Mouse (Mus musculus) small intestine, adult 2 months (tissue): ENCODE measurements at regions not wholly inside any gene's neighbourhood (a gene's known extent, or its start where the extent isn't known, plus 50 kb on each side); places are given as distances from the start of the nearest gene placed in this dataset.

Experiments used
- CTCF ChIP-seq: fragments of 200-500 bp; IDR thresholded peaks from 2 replicates; pipeline ENCODE4 v1.5.1; 2012; ENCODE audit warnings: low read depth, mild to moderate bottlenecking, control low read depth, inconsistent platforms, low read length, moderate library complexity, mixed read lengths; ENCODE audit not compliant: insufficient replicate concordance, insufficient read length; ENCODE audit errors: extremely low read depth
- POLR2A ChIP-seq: fragments of 200-500 bp; IDR thresholded peaks from 2 replicates; pipeline ENCODE4 v1.6.1; 2012; ENCODE audit warnings: low read depth, mild to moderate bottlenecking, control low read depth, inconsistent platforms, low read length, moderate library complexity

DNA sequence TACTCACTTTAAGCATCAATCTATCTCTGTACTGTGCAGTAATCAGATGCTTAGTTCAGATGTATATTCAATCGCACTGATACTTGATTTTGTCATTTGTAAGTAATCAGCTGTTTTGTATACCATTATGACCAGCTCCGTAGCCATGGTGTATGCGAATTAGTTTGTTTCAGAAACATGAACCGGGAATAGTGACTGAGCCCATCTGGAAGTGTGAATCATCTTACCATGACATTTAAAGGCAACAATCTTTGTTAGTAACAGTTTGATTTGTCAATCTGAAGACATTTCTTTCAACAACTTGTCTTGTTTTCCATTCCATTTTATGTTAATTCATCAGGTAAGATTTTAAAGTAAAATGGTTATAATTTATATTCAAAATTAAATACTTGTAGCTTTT lies 53.2 kb upstream of the Arhgap32 start:
- TF ChIP-seq CTCF = no peak
- TF ChIP-seq POLR2A = no peak
